Mouse (Mus musculus): ENCODE data around the gene Gm17387. TPM values are rescaled to one million over a fixed set of nuclear protein-coding genes. Genes with fewer than 3 reads are reported as not detected.

Gene Gm17387
- polyA plus RNA-seq, 1 experiment, result not detected

- WGBS, result 82% methylated on average over 11 of the region's 11 CpGs
- no peak overlapping the region for H3K27ac ChIP-seq (ENCODE audit: insufficient read depth, low read depth, low read length)
- TF ChIP-seq POLR2A (IDR thresholded peaks at IDR 0.05; ENCODE audit: insufficient read depth, low read depth, low read length), result no peak
Observed at GRCm38 (mm10) chr7:140998853-140999700, 29.9 kb upstream of the Gm17387 start.

GRCm38 (mm10) chr7:141000881-141001708, 27.8 kb upstream of the Gm17387 start:
- H3K4me3 ChIP-seq (ENCODE audit: insufficient read depth, low read depth, low read length), result no peak overlapping the region
- H3K4me1 ChIP-seq (ENCODE audit: control insufficient read depth, insufficient read depth, low read length), result no peaks in the 10 kb centered on the region
- H3K27ac ChIP-seq (ENCODE audit: insufficient read depth, low read depth, low read length), result no peak overlapping the region
- 81% methylated on average over 15 of the region's 15 CpGs for WGBS
- no peak for TF ChIP-seq POLR2A (IDR thresholded peaks at IDR 0.05; ENCODE audit: insufficient read depth, low read depth, low read length)
- no peak for TF ChIP-seq CTCF (IDR thresholded peaks at IDR 0.05; ENCODE audit: insufficient read depth, low read depth, low read length)

More at GRCm38 (mm10) chr7:140998853-140999700, 29.9 kb upstream of the Gm17387 start:
- Histone ChIP-seq H3K4me3 (ENCODE audit: insufficient read depth, low read depth, low read length) (no peak overlapping the region), H3K4me1 (ENCODE audit: control insufficient read depth, insufficient read depth, low read length) (no peaks in the 10 kb centered on the region)

GRCm38 (mm10) chr7:141003248-141004010, 25.5 kb upstream of the Gm17387 start:
- Histone ChIP-seq H3K4me1 (ENCODE audit: control insufficient read depth, insufficient read depth, low read length) (no peaks in the 10 kb centered on the region), H3K4me3 (ENCODE audit: insufficient read depth, low read depth, low read length) (no peak overlapping the region), H3K27ac (ENCODE audit: insufficient read depth, low read depth, low read length) (no peak overlapping the region)
- TF ChIP-seq CTCF (IDR thresholded peaks at IDR 0.05; ENCODE audit: insufficient read depth, low read depth, low read length) (no peak), POLR2A (IDR thresholded peaks at IDR 0.05; ENCODE audit: insufficient read depth, low read depth, low read length) (no peak)
- 82% methylated on average over 5 of the region's 5 CpGs for WGBS

GRCm38 (mm10) chr7:141006446-141006845, 22.5 kb upstream of the Gm17387 start:
- TF ChIP-seq CTCF (IDR thresholded peaks at IDR 0.05; ENCODE audit: insufficient read depth, low read depth, low read length) (no peak), POLR2A (IDR thresholded peaks at IDR 0.05; ENCODE audit: insufficient read depth, low read depth, low read length) (no peak)
- H3K4me3 ChIP-seq (ENCODE audit: insufficient read depth, low read depth, low read length), result no peak overlapping the region
- H3K27ac ChIP-seq (ENCODE audit: insufficient read depth, low read depth, low read length), result no peak overlapping the region
- WGBS, result 90% methylated on average over 6 of the region's 6 CpGs
- H3K4me1 ChIP-seq (ENCODE audit: control insufficient read depth, insufficient read depth, low read length), result peaks cover 3% of the 10 kb centered on the region; the same call in 1 of the 2 replicates

GRCm38 (mm10) chr7:141006914-141007313, 22.0 kb upstream of the Gm17387 start:
- Histone ChIP-seq H3K4me1 (ENCODE audit: control insufficient read depth, insufficient read depth, low read length) (peaks cover 3% of the 10 kb centered on the region; the same call in 1 of the 2 replicates), H3K4me3 (ENCODE audit: insufficient read depth, low read depth, low read length) (no peak overlapping the region), H3K27ac (ENCODE audit: insufficient read depth, low read depth, low read length) (no peak overlapping the region)
- TF ChIP-seq POLR2A (IDR thresholded peaks at IDR 0.05; ENCODE audit: insufficient read depth, low read depth, low read length) (no peak), CTCF (IDR thresholded peaks at IDR 0.05; ENCODE audit: insufficient read depth, low read depth, low read length) (no peak)
- 37% methylated on average over 5 of the region's 5 CpGs for WGBS

- H3K4me1 ChIP-seq (ENCODE audit: control insufficient read depth, insufficient read depth, low read length), result peaks cover 3% of the 10 kb centered on the region; the same call in 1 of the 2 replicates
- no peak overlapping the region for H3K27ac ChIP-seq (ENCODE audit: insufficient read depth, low read depth, low read length)
- TF ChIP-seq CTCF (IDR thresholded peaks at IDR 0.05; ENCODE audit: insufficient read depth, low read depth, low read length) (no peak), POLR2A (IDR thresholded peaks at IDR 0.05; ENCODE audit: insufficient read depth, low read depth, low read length) (no peak)
- 24% methylated on average over 7 of the region's 7 CpGs for WGBS
- H3K4me3 ChIP-seq (ENCODE audit: insufficient read depth, low read depth, low read length), result no peak overlapping the region
Observed at GRCm38 (mm10) chr7:141008312-141008761, 20.6 kb upstream of the Gm17387 start.

- WGBS, result 10% methylated on average over 20 of the region's 20 CpGs
- peaks cover 3% of the 10 kb centered on the region; the same call in 1 of the 2 replicates for H3K4me1 ChIP-seq (ENCODE audit: control insufficient read depth, insufficient read depth, low read length)
- H3K4me3 ChIP-seq (ENCODE audit: insufficient read depth, low read depth, low read length), result no peak overlapping the region
- TF ChIP-seq CTCF (IDR thresholded peaks at IDR 0.05; ENCODE audit: insufficient read depth, low read depth, low read length) (peak; percentile 69), POLR2A (IDR thresholded peaks at IDR 0.05; ENCODE audit: insufficient read depth, low read depth, low read length) (no peak)
- H3K27ac ChIP-seq (ENCODE audit: insufficient read depth, low read depth, low read length), result no peak overlapping the region
Observed at GRCm38 (mm10) chr7:141008938-141009660, 19.8 kb upstream of the Gm17387 start.

- no peak overlapping the region for H3K27ac ChIP-seq (ENCODE audit: insufficient read depth, low read depth, low read length)
- H3K4me1 ChIP-seq (ENCODE audit: control insufficient read depth, insufficient read depth, low read length), result peaks cover 3% of the 10 kb centered on the region; the same call in 1 of the 2 replicates
- no peak for TF ChIP-seq POLR2A (IDR thresholded peaks at IDR 0.05; ENCODE audit: insufficient read depth, low read depth, low read length)
- TF ChIP-seq CTCF (IDR thresholded peaks at IDR 0.05; ENCODE audit: insufficient read depth, low read depth, low read length), result no peak
- WGBS, result 88% methylated on average over 9 of the region's 9 CpGs
- H3K4me3 ChIP-seq (ENCODE audit: insufficient read depth, low read depth, low read length), result no peak overlapping the region
Observed at GRCm38 (mm10) chr7:141009665-141010064, 19.3 kb upstream of the Gm17387 start.

Measured in olfactory bulb, adult 2 months (tissue).